Comparison of ENCODE assay signal across 23 mouse cellular contexts in genomic region chr9:14518105-14518504, GRCm38 (mm10). TPM values are rescaled to one million over a fixed set of nuclear protein-coding genes. Genes with fewer than 3 reads are reported as not detected.
"Had no signal": no experiment of that assay in that cellular context is flagged by ENCODE, and none has a peak within 500 bp of the region (broad histone marks: within the 10 kb centered on the region; RNA-seq: fewer than 3 reads in every experiment).

No protein-coding gene starts in this region.

- H3K36me3 ChIP-seq: limb, embryonic 15.5 days had no signal

- H3K27ac ChIP-seq: limb, embryonic 12.5 days; limb, embryonic 15.5 days; liver, embryonic 14.5 days; macrophage; neural tube, embryonic 13.5 days; stomach, postnatal 0 days had no signal

- H3K9me3 ChIP-seq: limb, embryonic 12.5 days; limb, embryonic 15.5 days; neural tube, embryonic 13.5 days had no signal

- H3K4me2 ChIP-seq: limb, embryonic 12.5 days; limb, embryonic 15.5 days; liver, embryonic 11.5 days; lung, embryonic 14.5 days; neural tube, embryonic 13.5 days had no signal

- H3K9ac ChIP-seq: limb, embryonic 12.5 days; limb, embryonic 15.5 days; liver, embryonic 14.5 days; liver, postnatal 0 days; lung, embryonic 14.5 days; neural tube, embryonic 13.5 days had no signal

- DNase-seq: kidney, adult 18-20 months; kidney, adult 9 months; kidney, postnatal 14 days; kidney, postnatal 4 days; left cerebral cortex, postnatal 4 days; liver, postnatal 0 days; lung, embryonic 14.5 days; right cerebral cortex, adult 18-20 months; right cerebral cortex, postnatal 14 days; right cerebral cortex, postnatal 4 days; thymus, adult 2 months; thymus, postnatal 14 days; thymus, postnatal 4 days had no signal

- H3K4me3 ChIP-seq: limb, embryonic 12.5 days; limb, embryonic 15.5 days; myocyte; neural tube, embryonic 13.5 days had no signal

- H3K4me1 ChIP-seq: limb, embryonic 15.5 days; neural tube, embryonic 13.5 days had no signal

- ATAC-seq: liver, postnatal 0 days; lung, postnatal 0 days had no signal

- H3K27me3 ChIP-seq: limb, embryonic 12.5 days; limb, embryonic 15.5 days; neural tube, embryonic 13.5 days had no signal

RNA-seq across cellular contexts. Expression of gene Kdm4d, which starts 17.8 kb away (rescaled TPM):
- total RNA-seq: neutrophil, adult 5-6 weeks had no signal
- polyA plus RNA-seq: macrophage, myocyte had no signal
